In the genomic region with DNA sequence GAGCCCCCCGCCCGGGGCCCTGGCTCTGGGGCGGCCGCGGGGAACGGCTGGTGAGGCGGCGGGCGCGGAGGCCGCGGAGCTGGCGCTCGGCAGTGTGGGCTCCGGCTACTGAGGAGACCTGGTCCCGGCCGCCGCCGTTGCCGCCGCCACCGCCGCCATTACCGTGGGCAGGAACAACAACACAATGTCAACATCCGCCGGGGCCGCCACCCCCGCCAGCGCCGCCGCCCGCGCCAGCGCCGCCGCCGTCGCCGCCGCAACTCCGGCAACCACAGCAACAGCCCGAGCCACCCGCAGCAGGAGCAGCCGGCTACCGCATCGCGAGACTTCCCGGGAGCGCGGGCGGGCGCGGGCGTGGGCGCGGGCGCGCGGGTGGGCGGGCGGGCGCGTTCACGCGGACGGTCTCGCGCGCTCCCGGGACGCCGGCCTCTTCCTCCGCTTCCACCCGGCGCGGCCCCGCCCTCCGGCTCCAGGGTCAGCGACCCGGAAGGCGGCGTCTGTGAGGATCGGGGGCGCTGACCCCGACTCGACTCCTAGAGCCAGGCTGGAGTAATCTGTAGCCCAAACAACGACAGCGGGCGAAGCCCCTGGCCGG, we compare ENCODE assay signal across 8 mouse cellular contexts. TPM values are rescaled to one million over a fixed set of nuclear protein-coding genes. Genes with fewer than 3 reads are reported as not detected.
DNase-seq lines count a peak whose midpoint lies in the region; ATAC-seq lines count a peak whose summit lies in the region.

A gene (minus strand): TSS at position 465 of the 595 bp plus-strand sequence.

- peaks cover 5% of the 10 kb centered on the region; the same call in 1 of the 2 replicates for H3K4me1 ChIP-seq in forebrain, embryonic 11.5 days (replicated peaks; ENCODE audit: control insufficient read depth, insufficient read depth, low read length)
- H3K4me1 ChIP-seq in heart, embryonic 16.5 days (ENCODE audit: control insufficient read depth, insufficient read depth, low read length): peaks cover 10% of the 10 kb centered on the region
- H3K4me1 ChIP-seq in liver, embryonic 15.5 days (replicated peaks): peaks cover 23% of the 10 kb centered on the region
- H3K4me1 ChIP-seq in neural tube, embryonic 11.5 days (ENCODE audit: control insufficient read depth, insufficient read depth, low read length): peaks cover 8% of the 10 kb centered on the region
- peaks cover 15% of the 10 kb centered on the region for H3K4me1 ChIP-seq in stomach, embryonic 16.5 days (ENCODE audit: control insufficient read depth, insufficient read depth, low read length)

- ATAC-seq in CD4-positive, CD25-positive, alpha-beta regulatory T cell, adult 4 months: peak; percentile 76
- peak; percentile 91 for ATAC-seq in forebrain, embryonic 11.5 days (replicated peaks; ENCODE audit: low FRiP score)
- ATAC-seq in heart, embryonic 16.5 days (replicated peaks; ENCODE audit: extremely low read depth, insufficient read depth, low FRiP score): peak; percentile 87
- ATAC-seq in liver, embryonic 15.5 days (ENCODE audit: insufficient read depth): peak; percentile 88
- ATAC-seq in neural tube, embryonic 11.5 days (ENCODE audit: insufficient read depth, low FRiP score, low TSS enrichment): peak; percentile 85
- ATAC-seq in stomach, embryonic 16.5 days (ENCODE audit: insufficient read depth, low FRiP score): peak; percentile 94

- no peaks in the 10 kb centered on the region for H3K36me3 ChIP-seq in forebrain, embryonic 11.5 days (ENCODE audit: control insufficient read depth, insufficient read depth, low read length)
- H3K36me3 ChIP-seq in heart, embryonic 16.5 days (ENCODE audit: control insufficient read depth, insufficient read depth): 0 out of 2 replicates have a peak, but pooled peaks cover 6% of the 10 kb centered on the region
- H3K36me3 ChIP-seq in liver, embryonic 15.5 days (replicated peaks): no peaks in the 10 kb centered on the region; the same call in 1 of the 2 replicates
- no peaks in the 10 kb centered on the region for H3K36me3 ChIP-seq in neural tube, embryonic 11.5 days (ENCODE audit: control insufficient read depth, insufficient read depth, low read length)
- no peaks in the 10 kb centered on the region for H3K36me3 ChIP-seq in stomach, embryonic 16.5 days (ENCODE audit: control insufficient read depth, insufficient read depth, low read length)

- peak; percentile 48 for DNase-seq in c-Kit-positive CD71-negative TER-119-negative erythroid progenitor cells, embryonic 14.5 days (ENCODE audit: low read depth)
- DNase-seq in forebrain, embryonic 11.5 days (ENCODE audit: low spot score): peak; percentile 93
- DNase-seq in kidney, postnatal 36 days: peak; percentile 87 to 94
- DNase-seq in neural tube, embryonic 11.5 days (ENCODE audit: low spot score): peak; percentile 86

- peak within 1 kb of the TSS; percentile 83 for H3K4me2 ChIP-seq in forebrain, embryonic 11.5 days (ENCODE audit: low read depth, low read length, severe bottlenecking)
- H3K4me2 ChIP-seq in heart, embryonic 16.5 days (ENCODE audit: low read depth, low read length): peak within 1 kb of the TSS; percentile 90
- H3K4me2 ChIP-seq in liver, embryonic 15.5 days: peak within 1 kb of the TSS; percentile 81
- H3K4me2 ChIP-seq in neural tube, embryonic 11.5 days (ENCODE audit: low read depth): peak within 1 kb of the TSS; percentile 83
- peak within 1 kb of the TSS; percentile 66 for H3K4me2 ChIP-seq in stomach, embryonic 16.5 days (ENCODE audit: low read depth, low read length)

- no peaks in the 10 kb centered on the region for H3K27me3 ChIP-seq in forebrain, embryonic 11.5 days (ENCODE audit: control insufficient read depth, insufficient read depth, low read length)
- no peaks in the 10 kb centered on the region for H3K27me3 ChIP-seq in heart, embryonic 16.5 days (ENCODE audit: control insufficient read depth, insufficient read depth, low read length)
- H3K27me3 ChIP-seq in liver, embryonic 15.5 days: 0 out of 2 replicates have a peak, but pooled peaks cover 17% of the 10 kb centered on the region
- H3K27me3 ChIP-seq in neural tube, embryonic 11.5 days (ENCODE audit: control insufficient read depth, insufficient read depth, low read length): no peaks in the 10 kb centered on the region
- H3K27me3 ChIP-seq in stomach, embryonic 16.5 days (ENCODE audit: control insufficient read depth, insufficient read depth, low read length): no peaks in the 10 kb centered on the region

- H3K9me3 ChIP-seq in forebrain, embryonic 11.5 days (ENCODE audit: control insufficient read depth, low read length): no peaks in the 10 kb centered on the region
- no peaks in the 10 kb centered on the region; the same call in 1 of the 2 replicates for H3K9me3 ChIP-seq in heart, embryonic 16.5 days (replicated peaks; ENCODE audit: control insufficient read depth, low read length)
- H3K9me3 ChIP-seq in liver, embryonic 15.5 days (replicated peaks): no peaks in the 10 kb centered on the region
- H3K9me3 ChIP-seq in neural tube, embryonic 11.5 days (ENCODE audit: control insufficient read depth, low read length): no peaks in the 10 kb centered on the region
- H3K9me3 ChIP-seq in stomach, embryonic 16.5 days (replicated peaks; ENCODE audit: control insufficient read depth, low read length): peaks cover 3% of the 10 kb centered on the region; the same call in 1 of the 2 replicates

- H3K27ac ChIP-seq in forebrain, embryonic 11.5 days (ENCODE audit: low read depth, low read length): peak within 1 kb of the TSS; percentile 37; the same call in 1 of the 2 replicates
- H3K27ac ChIP-seq in heart, embryonic 16.5 days (ENCODE audit: low read length): peak within 1 kb of the TSS; percentile 76
- H3K27ac ChIP-seq in liver, embryonic 15.5 days (replicated peaks): peak within 1 kb of the TSS; percentile 87
- H3K27ac ChIP-seq in neural tube, embryonic 11.5 days (ENCODE audit: low read depth, low read length): peak within 1 kb of the TSS; percentile 85
- peak within 1 kb of the TSS; percentile 93 for H3K27ac ChIP-seq in stomach, embryonic 16.5 days (ENCODE audit: low read length)

- peak within 1 kb of the TSS; percentile 66 for H3K4me3 ChIP-seq in forebrain, embryonic 11.5 days (ENCODE audit: low read depth, low read length)
- H3K4me3 ChIP-seq in heart, embryonic 16.5 days (ENCODE audit: low read length): peak within 1 kb of the TSS; percentile 72
- peak within 1 kb of the TSS; percentile 89 for H3K4me3 ChIP-seq in liver, embryonic 15.5 days (replicated peaks)
- H3K4me3 ChIP-seq in neural tube, embryonic 11.5 days (ENCODE audit: low read depth, low read length): peak within 1 kb of the TSS; percentile 98
- peak within 1 kb of the TSS; percentile 97 for H3K4me3 ChIP-seq in stomach, embryonic 16.5 days (replicated peaks; ENCODE audit: low read length)

- under 1% methylated on average over 28 of the region's 90 CpGs for WGBS in forebrain, embryonic 11.5 days
- WGBS in heart, embryonic 16.5 days: 0% methylated on average over 63 of the region's 90 CpGs
- under 1% methylated on average over 81 of the region's 90 CpGs for WGBS in liver, embryonic 15.5 days (ENCODE audit: insufficient replicate concordance)
- WGBS in neural tube, embryonic 11.5 days: 0% methylated on average over 30 of the region's 90 CpGs
- WGBS in stomach, embryonic 16.5 days: under 1% methylated on average over 57 of the region's 90 CpGs

- peak within 1 kb of the TSS; percentile 85 for H3K9ac ChIP-seq in forebrain, embryonic 11.5 days (ENCODE audit: low read length)
- peak within 1 kb of the TSS; percentile 90 for H3K9ac ChIP-seq in heart, embryonic 16.5 days (ENCODE audit: low read length)
- H3K9ac ChIP-seq in liver, embryonic 15.5 days: peak within 1 kb of the TSS; percentile 94
- peak within 1 kb of the TSS; percentile 97 for H3K9ac ChIP-seq in neural tube, embryonic 11.5 days (ENCODE audit: low read length)
- peak within 1 kb of the TSS; percentile 100 for H3K9ac ChIP-seq in stomach, embryonic 16.5 days (ENCODE audit: low read length)

RNA-seq across cellular contexts. Expression of the gene that starts here (rescaled TPM):
- 1 to 10 TPM; 7.2 to 9.1 TPM for polyA plus RNA-seq in CD4-positive, CD25-positive, alpha-beta regulatory T cell, adult 4 months (2017; shearing (Covaris generic))
- polyA plus RNA-seq in forebrain, embryonic 11.5 days (2014; fragmentation: Nextera tagmentation; extraction: Ambion mirVana): 42.3 and 53.9 TPM in 2 replicates
- polyA plus RNA-seq in heart, embryonic 16.5 days (2015; fragmentation: Nextera tagmentation; extraction: Ambion mirVana): 21.6 and 21.9 TPM in 2 replicates
- polyA plus RNA-seq in liver, embryonic 15.5 days (2015; fragmentation: Nextera tagmentation; extraction: Ambion mirVana): 14.4 and 16.4 TPM in 2 replicates
- polyA plus RNA-seq in neural tube, embryonic 11.5 days (2014; fragmentation: Nextera tagmentation; extraction: Ambion mirVana): 46.8 and 51.3 TPM in 2 replicates
- 16.5 and 20.4 TPM in 2 replicates for polyA plus RNA-seq in stomach, embryonic 16.5 days (2015; fragmentation: Nextera tagmentation; extraction: Ambion mirVana)

Comparison
In these comparisons a context has a peak if more than half of its experiments do, and no peak if none do; other contexts are left out.
1. Peak in every context shown above with its lines: DNase-seq, ATAC-seq, H3K4me3 ChIP-seq and H3K27ac ChIP-seq.
2. H3K27ac ChIP-seq: peak in every context shown above with its lines; median percentile 93 in stomach, embryonic 16.5 days; 87 in liver, embryonic 15.5 days; 85 in neural tube, embryonic 11.5 days; 76 in heart, embryonic 16.5 days; 37 in forebrain, embryonic 11.5 days.